Mouse (Mus musculus) myocyte (in vitro differentiated cells): ENCODE results near the gene Recql5.

Source experiments
- CEBPB ChIP-seq: IDR thresholded peaks from 2 replicates; pipeline ENCODE4 v1.6.1; 2011; ENCODE audit warnings: mild to moderate bottlenecking, moderate library complexity; ENCODE audit not compliant: poor library complexity, insufficient read depth, severe bottlenecking
- MYOD1 ChIP-seq, 3 experiments: IDR thresholded peaks; one replicate each; pipeline ENCODE4 v1.6.1; 2011; ENCODE audit warnings: control low read depth in 2 of 3, low read depth in 2 of 3, mild to moderate bottlenecking in 2 of 3, moderate library complexity in 1 of 3; ENCODE audit not compliant: insufficient read length in 2 of 3, control insufficient read depth in 1 of 3
- POLR2A ChIP-seq: IDR thresholded peaks from one replicate; pipeline ENCODE4 v1.6.1; 2011; ENCODE audit warnings: low read depth, mild to moderate bottlenecking, control low read depth, moderate library complexity; ENCODE audit not compliant: insufficient read length
- REST ChIP-seq: IDR thresholded peaks from one replicate; pipeline ENCODE4 v1.6.1; 2011; ENCODE audit warnings: mild to moderate bottlenecking, control low read depth, moderate library complexity; ENCODE audit not compliant: insufficient read depth, insufficient read length
- TCF12 ChIP-seq: IDR thresholded peaks from one replicate; pipeline ENCODE4 v1.6.1; 2011; ENCODE audit warnings: mild to moderate bottlenecking, control low read depth; ENCODE audit not compliant: poor library complexity, insufficient read depth, severe bottlenecking
- TCF3 ChIP-seq: IDR thresholded peaks from one replicate; pipeline ENCODE4 v1.6.1; 2011; ENCODE audit warnings: low read depth, control low read depth; ENCODE audit not compliant: insufficient read length
- USF1 ChIP-seq: IDR thresholded peaks from one replicate; pipeline ENCODE4 v1.6.1; 2011; ENCODE audit warnings: low read depth, mild to moderate bottlenecking, control low read depth, moderate library complexity

- no peak for TF ChIP-seq TCF3
- TF ChIP-seq POLR2A, result no peak
- no peak for TF ChIP-seq USF1
- no peak for TF ChIP-seq TCF12
- no peak for TF ChIP-seq REST
- no peak for TF ChIP-seq MYOD1 (IDR thresholded peaks at IDR 0.05; ENCODE audit: control insufficient read depth in 1 of 3, insufficient read length in 2 of 3, low read depth in 2 of 3)
- no peak for TF ChIP-seq CEBPB
Measured at GRCm38 (mm10) chr11:115872437-115872836, 60.8 kb downstream of the Recql5 start.
